Mouse (Mus musculus) heart, embryonic 11.5 days (tissue): ENCODE data around the gene Plekhd1. TPM values are rescaled to one million over a fixed set of nuclear protein-coding genes. Genes with fewer than 3 reads are reported as not detected.
A peak's percentile ranks its signal among the peaks of the same experiment; 100 is the strongest.

ENCODE experiments used
- ATAC-seq: fragments of 200-750 bp; cut with Nextera tagmentation; replicated peaks from 2 replicates; pipeline ENCODE4 v1.8.0; 2017; ENCODE audit warnings: moderate library complexity; ENCODE audit not compliant: insufficient number of reproducible peaks, low FRiP score, low TSS enrichment
- H3K27ac ChIP-seq: fragments of 300-500 bp; sonication (generic); 2 replicates; pipeline ENCODE4 v1.5.1; 2014; ENCODE audit warnings: mild to moderate bottlenecking, low read depth, low read length
- H3K27me3 ChIP-seq: fragments of 300-500 bp; sonication (generic); 2 replicates; pipeline ENCODE4 v1.6.1; 2014; ENCODE audit warnings: mild to moderate bottlenecking, low read length, mixed read lengths; ENCODE audit not compliant: control insufficient read depth, insufficient read depth
- H3K36me3 ChIP-seq: fragments of 300-500 bp; sonication (generic); 2 replicates; pipeline ENCODE4 v1.6.1; 2014; ENCODE audit warnings: mild to moderate bottlenecking, low read length, moderate library complexity, mixed read lengths; ENCODE audit not compliant: control insufficient read depth, insufficient read depth
- H3K4me1 ChIP-seq: fragments of 300-500 bp; sonication (generic); 2 replicates; pipeline ENCODE4 v1.6.1; 2014; ENCODE audit warnings: low read length; ENCODE audit not compliant: control insufficient read depth, insufficient read depth
- H3K4me2 ChIP-seq: fragments of 300-500 bp; sonication (generic); 2 replicates; pipeline ENCODE4 v1.6.1; 2014; ENCODE audit warnings: mild to moderate bottlenecking, moderate library complexity
- H3K4me3 ChIP-seq: fragments of 300-500 bp; sonication (generic); 2 replicates; pipeline ENCODE4 v1.5.1; 2014; ENCODE audit warnings: low read depth, low read length
- H3K9ac ChIP-seq: fragments of 300-500 bp; sonication (generic); 2 replicates; pipeline ENCODE4 v1.6.1; 2014; ENCODE audit warnings: mild to moderate bottlenecking, low read depth, low read length, moderate library complexity
- H3K9me3 ChIP-seq: fragments of 300-500 bp; sonication (generic); replicated peaks from 2 replicates; pipeline ENCODE4 v1.6.1; 2016; ENCODE audit warnings: low read length; ENCODE audit not compliant: control insufficient read depth
- WGBS: fragments of 180-500 bp; shearing (Covaris S2); extraction: QIAGEN DNeasy Blood & Tissue Kit; methylation state at CpG from one replicate; pipeline ENCODE4 v1.1.7; 2014; ENCODE audit not compliant: insufficient replicate concordance; 5-methylcytosine and 5-hydroxymethylcytosine counted together
- polyA plus RNA-seq: library from polyadenylated mRNA; unstranded; fragments of >200 nt; fragmentation: Nextera tagmentation; extraction: Ambion mirVana; gene quantifications from 2 replicates; pipeline ENCODE4 v1.2.1, GENCODE M21; 2014

The Plekhd1 gene
- 0.20 and 0.67 TPM in 2 replicates for polyA plus RNA-seq

- H3K36me3 ChIP-seq: no peaks in the 10 kb centered on the region
- H3K4me3 ChIP-seq: peak within 1 kb of the TSS; percentile 44
- H3K9me3 ChIP-seq: no peaks in the 10 kb centered on the region
- peaks cover 45% of the 10 kb centered on the region for H3K27me3 ChIP-seq
- no peak for ATAC-seq
- peak within 1 kb of the TSS; percentile 40; the same call in 1 of the 2 replicates for H3K9ac ChIP-seq
- H3K4me2 ChIP-seq: peak within 1 kb of the TSS; percentile 71
- peaks cover 15% of the 10 kb centered on the region for H3K4me1 ChIP-seq
- no peak within 1 kb of the TSS for H3K27ac ChIP-seq
- WGBS: 2% methylated on average over 52 of the region's 52 CpGs
These were observed at the start of gene Plekhd1 for GRCm38 (mm10) chr12:80692269-80692972. Plekhd1 (plus strand) TSS chr12:80692591.

- Histone ChIP-seq H3K4me1 (peaks cover 21% of the 10 kb centered on the region), H3K4me2 (peak overlapping the region; percentile 64), H3K27me3 (no peaks in the 10 kb centered on the region), H3K9me3 (no peaks in the 10 kb centered on the region), H3K27ac (peak overlapping the region; percentile 90), H3K9ac (peak overlapping the region; percentile 97), H3K36me3 (peaks cover 10% of the 10 kb centered on the region), H3K4me3 (peak overlapping the region; percentile 93)
- 4% methylated on average over 35 of the region's 48 CpGs for WGBS
- peak; percentile 56 for ATAC-seq
These were observed 49.4 kb upstream of the Plekhd1 start for GRCm38 (mm10) chr12:80642725-80643692.

GRCm38 (mm10) chr12:80643693-80644505 is 48.5 kb upstream of the Plekhd1 start, which contains the start of the genes Slc39a9 and Erh:
Slc39a9 (plus strand) TSS chr12:80643883.
Erh (minus strand) TSS chr12:80644341.
- peak within 1 kb of the TSS; percentile 64 for H3K4me2 ChIP-seq
- peak within 1 kb of the TSS; percentile 90 for H3K27ac ChIP-seq
- peaks cover 21% of the 10 kb centered on the region for H3K4me1 ChIP-seq
- peak within 1 kb of the TSS; percentile 93 for H3K4me3 ChIP-seq
- no peaks in the 10 kb centered on the region for H3K9me3 ChIP-seq
- H3K27me3 ChIP-seq: no peaks in the 10 kb centered on the region
- ATAC-seq: peak; percentile 94
- 0% methylated on average over 50 of the region's 50 CpGs for WGBS
- H3K9ac ChIP-seq: peak within 1 kb of the TSS; percentile 97
- peaks cover 9% of the 10 kb centered on the region for H3K36me3 ChIP-seq

GRCm38 (mm10) chr12:80644506-80644868 is 47.9 kb upstream of the Plekhd1 start:
- Histone ChIP-seq H3K36me3 (peaks cover 7% of the 10 kb centered on the region), H3K4me2 (peak overlapping the region; percentile 64), H3K9me3 (no peaks in the 10 kb centered on the region), H3K27ac (no peak overlapping the region), H3K4me3 (peak overlapping the region; percentile 93), H3K27me3 (no peaks in the 10 kb centered on the region), H3K4me1 (peaks cover 21% of the 10 kb centered on the region), H3K9ac (peak overlapping the region; percentile 97)
- WGBS: 7% methylated on average over 18 of the region's 18 CpGs
- ATAC-seq: no peak

DNA sequence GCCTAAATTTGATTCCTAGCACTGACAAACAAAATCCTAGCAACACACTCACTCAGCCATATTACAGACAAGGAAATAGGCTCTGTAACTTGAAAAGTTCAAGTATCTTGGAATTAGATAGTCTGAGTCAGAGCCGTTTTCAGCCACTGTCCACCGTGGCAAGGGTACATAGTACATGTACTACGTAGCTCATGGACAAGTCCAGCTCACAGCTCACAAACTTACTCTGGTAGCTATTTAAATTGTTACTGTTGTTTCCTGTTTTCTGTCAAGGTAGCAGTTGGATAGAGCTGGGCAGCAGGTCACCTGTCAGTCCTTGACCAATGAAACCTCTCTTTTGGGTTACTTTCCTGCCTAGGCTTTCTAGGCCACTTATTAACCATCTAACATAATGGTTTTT is 46.0 kb upstream of the Plekhd1 start:
- no peaks in the 10 kb centered on the region for H3K36me3 ChIP-seq
- ATAC-seq: no peak
- no peaks in the 10 kb centered on the region for H3K9me3 ChIP-seq
- H3K4me3 ChIP-seq: no peak overlapping the region
- H3K27me3 ChIP-seq: no peaks in the 10 kb centered on the region
- peaks cover 21% of the 10 kb centered on the region for H3K4me1 ChIP-seq
- no peak overlapping the region for H3K9ac ChIP-seq
- WGBS: 91% methylated on average over 3 of the region's 3 CpGs
- no peak overlapping the region; the same call in 1 of the 2 replicates for H3K4me2 ChIP-seq
- H3K27ac ChIP-seq: no peak overlapping the region

DNA sequence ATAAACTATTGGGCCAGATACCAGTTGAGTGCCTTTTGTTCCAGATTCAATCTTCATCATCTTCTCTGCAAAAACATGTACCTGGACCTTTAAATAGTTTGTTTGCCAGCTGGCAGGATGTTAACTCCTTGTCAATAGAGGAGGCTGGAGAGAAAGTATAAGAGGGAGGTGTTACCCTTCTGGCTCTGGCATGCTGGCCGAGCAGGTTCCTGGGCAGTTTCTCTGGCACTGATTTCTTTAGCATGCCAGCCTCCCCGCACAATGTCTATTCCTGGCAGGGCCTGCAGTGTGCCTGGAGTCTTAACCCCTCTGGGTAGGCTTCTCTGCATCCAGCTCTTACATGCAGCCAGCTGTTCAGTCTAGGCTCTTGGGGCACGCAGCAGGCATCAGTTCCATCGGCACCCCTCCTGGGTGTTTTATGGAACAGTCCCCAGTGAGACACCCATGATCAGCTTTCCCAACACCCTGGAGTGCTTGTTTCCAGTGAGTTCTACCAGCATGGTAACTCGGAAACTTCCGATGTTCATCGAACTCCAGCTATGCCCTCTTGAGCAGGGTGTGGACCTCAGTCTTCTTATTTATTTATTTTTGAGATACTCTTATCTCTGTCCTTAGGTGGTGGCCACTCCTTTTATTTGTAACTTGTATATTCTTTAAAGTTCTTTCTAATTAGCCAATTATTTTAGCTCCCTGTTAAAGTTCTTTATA is 38.3 kb upstream of the Plekhd1 start:
- H3K4me2 ChIP-seq: no peak overlapping the region
- WGBS: 81% methylated on average over 7 of the region's 7 CpGs
- H3K4me1 ChIP-seq: no peaks in the 10 kb centered on the region
- no peaks in the 10 kb centered on the region for H3K36me3 ChIP-seq
- H3K9ac ChIP-seq: no peak overlapping the region
- no peaks in the 10 kb centered on the region for H3K27me3 ChIP-seq
- no peaks in the 10 kb centered on the region for H3K9me3 ChIP-seq
- ATAC-seq: no peak
- no peak overlapping the region for H3K4me3 ChIP-seq
- H3K27ac ChIP-seq: no peak overlapping the region

DNA sequence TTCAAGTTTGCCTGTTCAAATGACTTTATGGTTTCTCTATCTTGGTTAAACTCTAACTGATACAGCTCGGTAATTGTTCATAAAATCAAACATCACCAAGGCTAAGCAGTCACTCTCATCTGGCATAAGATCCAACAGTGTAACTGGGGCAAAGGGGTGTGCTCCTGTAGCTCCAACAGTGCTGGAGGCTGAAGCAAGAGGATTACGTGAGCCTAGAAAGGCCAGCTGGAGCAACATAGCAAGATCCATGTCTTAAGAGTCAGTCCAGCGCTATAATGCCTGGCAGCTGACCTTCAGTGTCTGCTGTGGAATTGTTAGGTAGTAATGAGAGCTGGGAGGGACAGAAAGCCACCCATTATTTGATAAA is 37.7 kb upstream of the Plekhd1 start:
- Histone ChIP-seq H3K27ac (no peak overlapping the region), H3K4me1 (no peaks in the 10 kb centered on the region), H3K4me2 (no peak overlapping the region), H3K9me3 (no peaks in the 10 kb centered on the region), H3K9ac (no peak overlapping the region), H3K4me3 (no peak overlapping the region), H3K27me3 (no peaks in the 10 kb centered on the region), H3K36me3 (no peaks in the 10 kb centered on the region)
- 86% methylated on average over 3 of the region's 3 CpGs for WGBS
- no peak for ATAC-seq
